Mouse (Mus musculus) kidney, embryonic 15.5 days (tissue): ENCODE data around the gene Gm10663. TPM values are rescaled to one million over a fixed set of nuclear protein-coding genes. Genes with fewer than 3 reads are reported as not detected.

Source experiments
- ATAC-seq: fragments of 200-750 bp; cut with Nextera tagmentation; replicated peaks from 2 replicates; pipeline ENCODE4 v1.8.0; 2017; ENCODE audit warnings: moderate TSS enrichment; ENCODE audit not compliant: low FRiP score
- H3K27ac ChIP-seq: fragments of 300-500 bp; sonication (generic); 2 replicates; pipeline ENCODE4 v1.5.1; 2015; ENCODE audit warnings: mild to moderate bottlenecking, inconsistent platforms
- H3K27me3 ChIP-seq: fragments of 300-500 bp; sonication (generic); 2 replicates; pipeline ENCODE4 v1.6.1; 2015; ENCODE audit warnings: inconsistent platforms
- H3K36me3 ChIP-seq: fragments of 300-500 bp; sonication (generic); 2 replicates; pipeline ENCODE4 v1.6.1; 2015; ENCODE audit warnings: inconsistent platforms
- H3K4me1 ChIP-seq: fragments of 300-500 bp; sonication (generic); 2 replicates; pipeline ENCODE4 v1.6.1; 2015; ENCODE audit warnings: inconsistent platforms
- H3K4me2 ChIP-seq: fragments of 300-500 bp; sonication (generic); 2 replicates; pipeline ENCODE4 v1.6.1; 2015; ENCODE audit warnings: moderate library complexity, mild to moderate bottlenecking, inconsistent platforms
- H3K4me3 ChIP-seq: fragments of 300-500 bp; sonication (generic); replicated peaks from 2 replicates; pipeline ENCODE4 v1.5.1; 2015; ENCODE audit warnings: mild to moderate bottlenecking, inconsistent platforms
- H3K9ac ChIP-seq: fragments of 300-500 bp; sonication (generic); 2 replicates; pipeline ENCODE4 v1.6.1; 2015; ENCODE audit warnings: mild to moderate bottlenecking, inconsistent platforms
- H3K9me3 ChIP-seq: fragments of 300-500 bp; sonication (generic); replicated peaks from 2 replicates; pipeline ENCODE4 v1.6.1; 2016; ENCODE audit warnings: inconsistent platforms
- WGBS: fragments of 180-500 bp; shearing (Covaris S2); methylation state at CpG from one replicate; pipeline ENCODE4 v1.1.7; 2015; ENCODE audit warnings: mixed read lengths; 5-methylcytosine and 5-hydroxymethylcytosine counted together
- polyA plus RNA-seq: library from polyadenylated mRNA; unstranded; fragments of >200 nt; fragmentation: Nextera tagmentation; extraction: Ambion mirVana; gene quantifications from 2 replicates; pipeline ENCODE4 v1.2.1, GENCODE M21; 2015

Gm10663 gene
- polyA plus RNA-seq, 1 experiment from 2014 or later = not detected

DNA sequence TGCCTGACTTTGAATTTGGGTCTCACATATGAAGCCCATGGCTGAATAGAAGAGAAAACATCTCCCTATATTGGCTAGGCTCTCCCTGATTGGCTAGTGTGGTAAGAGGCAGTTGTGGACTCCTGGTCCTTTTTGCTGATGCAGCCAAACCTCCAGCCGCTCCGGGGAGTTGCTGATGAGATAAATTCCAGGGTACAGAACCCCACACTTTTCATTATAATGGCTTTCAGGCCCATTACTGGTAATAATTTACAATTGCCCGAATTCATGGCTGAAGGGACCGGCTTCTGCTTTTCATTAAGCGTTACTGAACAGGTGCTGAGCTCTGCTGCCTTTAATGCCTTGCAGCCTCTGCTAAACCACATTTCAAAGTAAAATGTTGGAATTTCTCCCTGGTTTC is 20.9 kb upstream of the Gm10663 start:
- H3K9ac ChIP-seq = no peak overlapping the region
- no peaks in the 10 kb centered on the region for H3K36me3 ChIP-seq
- peak overlapping the region; percentile 15; the same call in 1 of the 2 replicates for H3K27ac ChIP-seq
- H3K4me2 ChIP-seq = no peak overlapping the region; the same call in 1 of the 2 replicates
- ATAC-seq = 0 out of 2 replicates have a peak, but pooled peaks have one; percentile 46
- H3K9me3 ChIP-seq = no peaks in the 10 kb centered on the region
- no peaks in the 10 kb centered on the region for H3K27me3 ChIP-seq
- H3K4me3 ChIP-seq = no peak overlapping the region
- WGBS = 35% methylated on average over 5 of the region's 5 CpGs
- 0 out of 2 replicates have a peak, but pooled peaks cover 11% of the 10 kb centered on the region for H3K4me1 ChIP-seq

- Histone ChIP-seq H3K36me3 (no peaks in the 10 kb centered on the region), H3K27me3 (no peaks in the 10 kb centered on the region), H3K9me3 (no peaks in the 10 kb centered on the region), H3K4me1 (0 out of 2 replicates have a peak, but pooled peaks cover 11% of the 10 kb centered on the region), H3K27ac (no peak overlapping the region), H3K4me3 (no peak overlapping the region), H3K9ac (no peak overlapping the region), H3K4me2 (no peak overlapping the region)
- WGBS = 93% methylated on average over 4 of the region's 4 CpGs
- no peak for ATAC-seq
Observed at GRCm38 (mm10) chr8:65056722-65057121, 18.1 kb upstream of the Gm10663 start.

DNA sequence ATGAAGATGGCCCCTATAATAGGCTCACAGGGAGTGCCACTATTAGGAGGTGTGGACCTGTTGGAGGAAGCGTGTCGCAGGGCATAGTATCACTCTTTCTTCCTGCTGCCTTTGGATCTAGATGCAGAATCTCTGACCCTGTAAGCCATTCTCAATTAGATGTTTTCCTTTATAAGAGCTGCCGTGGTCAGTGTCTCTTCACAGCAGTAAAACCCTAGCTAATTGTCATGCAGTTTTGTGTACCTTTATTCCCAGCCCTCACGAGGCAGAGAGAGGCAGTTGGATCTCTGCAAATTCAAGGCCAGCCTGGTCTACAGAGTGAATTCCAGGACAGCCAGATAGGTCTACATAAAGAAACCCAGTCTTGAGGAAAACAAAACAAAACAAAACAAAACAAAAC is 12.6 kb upstream of the Gm10663 start:
- ATAC-seq = no peak
- 74% methylated on average over 4 of the region's 4 CpGs for WGBS
- Histone ChIP-seq H3K9ac (no peak overlapping the region), H3K4me2 (no peak overlapping the region), H3K27ac (no peak overlapping the region), H3K4me1 (no peaks in the 10 kb centered on the region), H3K36me3 (no peaks in the 10 kb centered on the region), H3K9me3 (no peaks in the 10 kb centered on the region), H3K27me3 (no peaks in the 10 kb centered on the region), H3K4me3 (no peak overlapping the region)

DNA sequence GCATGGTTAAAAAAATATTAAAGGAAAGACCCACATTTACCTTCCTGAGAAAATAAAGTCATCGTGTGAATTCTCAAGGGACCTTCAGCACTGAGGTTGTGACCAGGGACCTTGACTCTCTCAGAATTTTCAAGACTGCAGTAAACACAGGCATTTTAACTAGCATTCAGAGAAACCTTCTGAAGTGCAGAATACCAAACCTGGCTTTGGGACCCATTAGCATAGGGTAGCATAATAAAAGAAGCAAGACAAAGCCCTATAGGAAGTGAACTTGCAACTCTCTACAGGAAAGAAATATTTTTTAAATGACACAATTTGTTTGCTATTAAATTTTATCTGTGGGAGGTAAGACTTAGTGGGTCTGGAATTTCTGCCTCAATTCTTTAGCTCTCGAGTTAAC is 10.8 kb upstream of the Gm10663 start:
- H3K36me3 ChIP-seq = no peaks in the 10 kb centered on the region
- WGBS = 39% methylated on average over 2 of the region's 2 CpGs

GRCm38 (mm10) chr8:65065622-65066021 is 9.2 kb upstream of the Gm10663 start:
- Histone ChIP-seq H3K27ac (no peak overlapping the region), H3K9me3 (no peaks in the 10 kb centered on the region), H3K9ac (no peak overlapping the region), H3K27me3 (no peaks in the 10 kb centered on the region), H3K4me1 (no peaks in the 10 kb centered on the region), H3K4me3 (no peak overlapping the region), H3K36me3 (no peaks in the 10 kb centered on the region), H3K4me2 (no peak overlapping the region)
- 94% methylated on average over 3 of the region's 3 CpGs for WGBS
- ATAC-seq = no peak

More for the DNA sequence above, 10.8 kb upstream of the Gm10663 start:
- ATAC-seq = no peak
- Histone ChIP-seq H3K27ac (no peak overlapping the region), H3K4me2 (no peak overlapping the region), H3K27me3 (no peaks in the 10 kb centered on the region), H3K4me1 (no peaks in the 10 kb centered on the region), H3K9ac (no peak overlapping the region), H3K9me3 (no peaks in the 10 kb centered on the region), H3K4me3 (no peak overlapping the region)

DNA sequence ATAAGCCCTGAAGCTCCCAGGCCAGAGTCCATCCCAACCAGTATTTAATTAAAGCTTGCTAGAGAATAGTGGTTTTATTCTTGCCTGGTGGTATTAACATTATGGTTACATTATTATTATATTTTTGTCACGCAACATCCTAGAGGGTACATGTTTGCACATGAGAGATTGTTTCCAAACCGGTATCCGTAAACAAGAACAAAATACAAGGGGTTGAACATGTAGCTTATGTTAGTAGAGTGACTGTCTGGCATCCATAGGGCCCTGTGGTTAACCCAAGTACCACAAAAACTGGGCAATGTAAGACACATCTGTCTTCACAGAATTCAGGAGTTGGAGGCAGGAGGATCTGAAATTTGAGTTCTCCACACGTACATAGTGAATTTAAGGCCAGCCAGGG is 7.8 kb upstream of the Gm10663 start:
- H3K27ac ChIP-seq = no peak overlapping the region
- no peaks in the 10 kb centered on the region for H3K36me3 ChIP-seq
- no peaks in the 10 kb centered on the region for H3K27me3 ChIP-seq
- H3K9ac ChIP-seq = no peak overlapping the region
- H3K4me3 ChIP-seq = no peak overlapping the region
- H3K9me3 ChIP-seq = no peaks in the 10 kb centered on the region
- ATAC-seq = no peak
- WGBS = 87% methylated on average over 4 of the region's 4 CpGs
- H3K4me2 ChIP-seq = no peak overlapping the region
- 0 out of 2 replicates have a peak, but pooled peaks cover 3% of the 10 kb centered on the region for H3K4me1 ChIP-seq

GRCm38 (mm10) chr8:65067694-65068472 is 7.0 kb upstream of the Gm10663 start:
- H3K9me3 ChIP-seq = no peaks in the 10 kb centered on the region
- H3K27ac ChIP-seq = no peak overlapping the region
- no peak overlapping the region for H3K4me2 ChIP-seq
- WGBS = 28% methylated on average over 10 of the region's 10 CpGs
- no peaks in the 10 kb centered on the region for H3K27me3 ChIP-seq
- H3K9ac ChIP-seq = no peak overlapping the region
- no peak for ATAC-seq
- 0 out of 2 replicates have a peak, but pooled peaks cover 3% of the 10 kb centered on the region for H3K4me1 ChIP-seq
- no peaks in the 10 kb centered on the region for H3K36me3 ChIP-seq
- no peak overlapping the region for H3K4me3 ChIP-seq

DNA sequence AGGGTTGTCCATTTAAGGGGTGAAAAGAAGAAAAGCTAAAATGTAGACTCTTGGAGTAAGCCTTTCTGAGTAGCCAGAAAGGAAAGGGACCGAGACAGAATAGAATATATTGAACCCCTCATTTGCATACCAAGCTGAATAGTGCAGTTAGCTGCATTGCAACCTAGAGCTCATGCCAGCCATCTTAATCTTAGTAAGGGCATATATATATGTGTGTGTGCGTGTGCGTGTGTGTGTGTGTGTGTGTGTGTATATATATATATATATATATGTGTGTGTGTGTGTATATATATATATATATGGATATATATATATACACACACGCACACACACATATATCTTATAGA is 6.4 kb upstream of the Gm10663 start:
- WGBS = 82% methylated on average over 4 of the region's 4 CpGs
- H3K27me3 ChIP-seq = no peaks in the 10 kb centered on the region
- no peak overlapping the region for H3K9ac ChIP-seq
- H3K9me3 ChIP-seq = no peaks in the 10 kb centered on the region
- H3K36me3 ChIP-seq = no peaks in the 10 kb centered on the region
- no peak overlapping the region for H3K4me3 ChIP-seq
- ATAC-seq = no peak
- H3K4me2 ChIP-seq = no peak overlapping the region
- 0 out of 2 replicates have a peak, but pooled peaks cover 3% of the 10 kb centered on the region for H3K4me1 ChIP-seq
- H3K27ac ChIP-seq = no peak overlapping the region

DNA sequence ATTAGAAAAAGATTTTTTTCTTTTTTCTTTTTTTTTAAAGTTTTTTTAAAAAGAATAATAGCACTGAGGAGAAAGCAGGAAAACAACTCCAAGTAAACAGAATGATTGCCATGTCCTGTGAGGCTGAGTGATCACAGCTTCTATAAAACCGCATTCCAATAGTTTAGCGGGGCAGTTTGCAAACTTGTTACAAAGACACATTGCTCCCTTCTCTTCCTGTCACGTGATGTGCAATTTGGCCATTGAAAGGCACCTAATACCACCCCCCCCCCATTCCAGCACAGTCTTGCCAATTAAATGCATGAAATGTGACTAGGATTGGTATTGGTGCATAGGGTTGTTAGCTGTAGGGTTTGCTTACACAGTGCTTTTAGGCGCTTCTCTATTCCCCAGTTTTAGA is 3.8 kb upstream of the Gm10663 start:
- ATAC-seq = no peak
- Histone ChIP-seq H3K9me3 (no peaks in the 10 kb centered on the region), H3K4me1 (0 out of 2 replicates have a peak, but pooled peaks cover 3% of the 10 kb centered on the region), H3K27me3 (no peaks in the 10 kb centered on the region), H3K27ac (no peak overlapping the region), H3K4me3 (no peak overlapping the region), H3K4me2 (no peak overlapping the region), H3K9ac (no peak overlapping the region), H3K36me3 (no peaks in the 10 kb centered on the region)
- 46% methylated on average over 4 of the region's 4 CpGs for WGBS

DNA sequence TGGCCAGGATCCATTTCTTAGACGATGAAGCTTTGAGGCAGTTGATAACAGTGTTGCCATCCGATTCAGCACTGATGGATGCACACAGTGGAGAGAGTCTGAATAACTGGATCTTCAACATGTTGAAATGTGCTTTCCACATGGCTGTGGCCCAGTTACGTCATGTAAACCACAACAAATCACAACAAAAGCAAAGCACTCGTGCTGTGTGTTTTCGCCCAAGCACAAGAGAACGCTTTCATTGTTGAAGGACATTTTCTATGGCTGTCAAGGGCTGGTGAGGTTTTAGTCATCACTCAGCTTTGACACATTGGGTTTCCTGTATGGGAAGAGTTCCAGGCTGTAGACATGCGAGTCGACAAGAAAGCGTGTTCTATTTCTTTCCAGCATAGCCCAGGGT is 5.9 kb downstream of the Gm10663 start:
- ATAC-seq = no peak
- no peaks in the 10 kb centered on the region for H3K36me3 ChIP-seq
- WGBS = 72% methylated on average over 9 of the region's 9 CpGs
- no peak overlapping the region for H3K9ac ChIP-seq
- H3K9me3 ChIP-seq = no peaks in the 10 kb centered on the region
- H3K4me3 ChIP-seq = no peak overlapping the region
- H3K4me1 ChIP-seq = no peaks in the 10 kb centered on the region
- H3K4me2 ChIP-seq = no peak overlapping the region
- H3K27ac ChIP-seq = no peak overlapping the region
- H3K27me3 ChIP-seq = no peaks in the 10 kb centered on the region

DNA sequence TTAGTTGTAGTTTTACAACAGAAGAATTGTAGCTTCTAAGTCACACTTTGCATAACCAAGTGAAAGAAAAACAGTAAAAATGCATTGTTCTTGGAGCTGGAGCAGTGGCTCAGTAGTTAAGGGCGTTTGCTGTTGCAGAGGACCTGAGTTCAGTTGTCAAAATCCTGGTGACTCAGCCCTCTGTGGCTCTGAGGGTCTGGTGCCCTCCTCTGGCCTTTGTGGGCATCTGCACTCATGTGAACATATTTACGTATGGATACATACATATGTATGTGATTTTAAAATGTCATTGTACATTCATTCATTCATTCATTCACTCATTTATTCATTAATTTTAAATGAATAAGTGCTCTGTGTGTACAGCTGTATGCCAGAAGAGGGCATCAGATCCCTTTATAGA is 10.8 kb downstream of the Gm10663 start:
- H3K4me2 ChIP-seq = no peak overlapping the region
- H3K9me3 ChIP-seq = no peaks in the 10 kb centered on the region
- H3K27me3 ChIP-seq = no peaks in the 10 kb centered on the region
- H3K4me1 ChIP-seq = 0 out of 2 replicates have a peak, but pooled peaks cover 8% of the 10 kb centered on the region
- WGBS = 79% methylated on average over 2 of the region's 2 CpGs
- H3K9ac ChIP-seq = no peak overlapping the region
- no peak for ATAC-seq
- no peaks in the 10 kb centered on the region for H3K36me3 ChIP-seq
- no peak overlapping the region for H3K4me3 ChIP-seq
- H3K27ac ChIP-seq = no peak overlapping the region

DNA sequence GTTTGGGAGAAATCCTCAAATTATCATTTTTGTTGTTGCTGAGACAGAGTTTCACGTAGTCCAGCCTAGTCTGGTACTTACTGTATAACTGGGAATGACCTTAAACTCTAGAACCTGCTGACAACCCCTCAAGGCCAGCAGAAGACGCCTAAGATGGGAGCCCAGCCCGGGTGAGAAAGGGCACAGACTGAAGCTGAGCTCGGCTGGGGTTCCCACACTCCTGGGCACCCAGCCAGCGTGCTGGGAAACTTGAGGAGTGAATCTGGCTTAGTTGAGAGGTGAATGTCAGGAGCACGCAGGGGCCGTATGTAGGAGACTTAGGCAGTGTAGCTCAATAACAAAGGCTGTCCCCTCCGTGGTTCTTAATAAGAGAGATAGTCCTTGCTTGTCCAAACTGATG is 12.9 kb downstream of the Gm10663 start:
- ATAC-seq = no peak
- 63% methylated on average over 8 of the region's 8 CpGs for WGBS
- H3K27me3 ChIP-seq = no peaks in the 10 kb centered on the region

More for the DNA sequence above, 12.9 kb downstream of the Gm10663 start:
- no peaks in the 10 kb centered on the region for H3K36me3 ChIP-seq
- H3K4me1 ChIP-seq = 0 out of 2 replicates have a peak, but pooled peaks cover 8% of the 10 kb centered on the region
- H3K27ac ChIP-seq = no peak overlapping the region
- no peaks in the 10 kb centered on the region for H3K9me3 ChIP-seq
- no peak overlapping the region for H3K4me2 ChIP-seq
- no peak overlapping the region for H3K4me3 ChIP-seq
- no peak overlapping the region for H3K9ac ChIP-seq
